Mouse (Mus musculus) CH12.LX (cell line): ENCODE results near the gene Pitx2.

ENCODE experiments used
- BHLHE40 ChIP-seq: IDR thresholded peaks from 2 replicates; pipeline ENCODE4 v1.6.1; 2011; ENCODE audit warnings: mild to moderate bottlenecking, low read depth, low read length, improper control_type of control experiment
- CTCF ChIP-seq, 2 experiments: IDR thresholded peaks in 1 of 2; conservative IDR thresholded peaks in 1 of 2; 2 replicates each; pipeline ENCODE4 v1.5.1; 2011 to 2012; ENCODE audit warnings: low read depth in 2 of 2, low read length in 2 of 2, improper control_type of control experiment in 1 of 2, inconsistent platforms in 1 of 2, mild to moderate bottlenecking in 1 of 2, moderate library complexity in 1 of 2
- MAZ ChIP-seq: IDR thresholded peaks from 2 replicates; pipeline ENCODE4 v1.6.1; 2012; ENCODE audit warnings: low read depth, mild to moderate bottlenecking, inconsistent platforms, low read length, improper control_type of control experiment, moderate library complexity
- TCF12 ChIP-seq: IDR thresholded peaks from 2 replicates; pipeline ENCODE4 v1.6.1; 2014; ENCODE audit warnings: low read depth, mild to moderate bottlenecking, inconsistent platforms, low read length, improper control_type of control experiment

DNA sequence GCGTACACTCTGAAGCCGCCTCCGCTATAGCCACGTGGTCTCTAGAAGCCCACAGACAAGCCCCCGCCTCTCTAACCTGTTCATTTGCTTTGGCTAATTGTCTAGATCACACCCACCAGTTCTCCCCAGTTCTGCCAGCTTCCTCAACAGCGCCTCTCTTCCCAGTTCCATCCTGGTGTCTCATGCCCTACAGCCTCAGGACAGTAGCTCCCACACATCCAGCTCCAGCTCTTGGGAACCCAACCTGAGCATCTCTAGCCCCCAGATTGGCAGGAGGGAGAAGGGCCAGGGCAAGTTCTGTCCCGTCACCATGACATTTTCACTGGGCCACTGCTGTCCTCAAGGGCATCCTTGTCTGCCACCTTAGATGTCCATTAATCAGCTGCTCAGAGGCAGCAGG lies 29.3 kb upstream of the Pitx2 start:
- TF ChIP-seq CTCF (conservative IDR thresholded peaks at IDR 0.05 in 1 of 2, IDR thresholded peaks at IDR 0.05 in 1 of 2; ENCODE audit: low read depth in 2 of 2, low read length in 2 of 2), result no peak
- no peak for TF ChIP-seq BHLHE40
- TF ChIP-seq MAZ, result no peak
- no peak for TF ChIP-seq TCF12
